Mouse (Mus musculus): Measurements from ENCODE around the gene Ptpn22. TPM values are rescaled to one million over a fixed set of nuclear protein-coding genes. Genes with fewer than 3 reads are reported as not detected.
A peak's percentile ranks its signal among the peaks of the same experiment; 100 is the strongest.
"Not testable (repeated sequence)": the region's sequence is repeated elsewhere in the genome, so short reads cannot be mapped to it uniquely, and the experiment has no call there.

Ptpn22 gene
- polyA plus RNA-seq (2014; fragmentation: Nextera tagmentation; extraction: Ambion mirVana): 0.37 and 0.68 TPM in 2 replicates

DNA sequence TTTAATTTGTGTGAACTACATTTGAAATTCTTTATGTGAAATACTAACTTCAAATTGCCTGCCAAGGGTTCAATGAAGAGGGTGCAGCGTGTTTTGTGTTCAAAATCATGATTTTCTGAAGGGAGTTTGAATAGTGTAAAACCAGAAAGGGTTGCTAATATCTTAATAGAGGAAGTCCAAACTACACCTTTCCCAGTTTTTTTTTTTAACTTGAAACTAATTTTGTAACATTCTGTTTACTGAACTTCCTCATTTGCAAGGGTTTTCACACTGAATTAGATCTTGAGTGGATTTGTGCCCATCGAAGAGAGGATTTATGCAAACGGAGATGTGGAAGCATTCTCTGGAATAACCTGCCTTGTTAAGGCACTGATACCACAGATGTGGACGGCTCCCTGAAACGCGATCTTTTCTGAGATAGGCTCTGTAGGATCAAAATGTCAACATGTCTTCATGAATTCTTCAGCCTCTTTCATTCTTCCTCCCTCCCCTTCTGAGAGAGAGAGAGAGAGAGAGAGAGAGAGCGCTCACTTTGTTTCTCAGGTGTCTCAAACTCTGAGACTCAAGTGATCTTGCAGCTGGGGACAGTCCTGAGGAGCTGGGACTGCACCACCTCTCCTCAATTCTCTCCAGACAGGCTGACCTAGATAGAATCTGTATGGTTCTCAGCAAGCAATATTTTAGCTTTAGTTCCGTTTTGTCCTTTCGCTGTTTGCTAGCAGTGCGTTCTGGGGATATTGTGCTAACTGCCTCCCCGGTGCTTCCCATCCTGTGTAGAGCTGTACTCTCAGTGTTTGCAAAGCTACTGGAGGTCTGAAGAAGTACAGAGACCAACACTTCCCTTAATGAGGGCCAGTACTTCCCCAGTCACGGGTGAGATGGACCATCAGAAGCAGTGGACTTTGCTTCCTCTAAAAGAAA lies at the start of gene Ptpn22:
TSS of gene Ptpn22 (plus strand) at position 915 of the 921 bp plus-strand sequence.
- Histone ChIP-seq H3K9me3 (ENCODE audit: control insufficient read depth, low read length) (no peaks in the 10 kb centered on the region), H3K4me2 (ENCODE audit: low read depth, low read length, severe bottlenecking) (no peak within 1 kb of the TSS), H3K4me1 (replicated peaks; ENCODE audit: control insufficient read depth, insufficient read depth, low read length) (no peaks in the 10 kb centered on the region), H3K9ac (ENCODE audit: low read length) (no peak within 1 kb of the TSS), H3K27ac (ENCODE audit: low read depth, low read length) (no peak within 1 kb of the TSS), H3K4me3 (ENCODE audit: low read depth, low read length) (no peak within 1 kb of the TSS), H3K36me3 (ENCODE audit: control insufficient read depth, insufficient read depth, low read length) (no peaks in the 10 kb centered on the region), H3K27me3 (ENCODE audit: control insufficient read depth, insufficient read depth, low read length) (no peaks in the 10 kb centered on the region)
- ATAC-seq (replicated peaks; ENCODE audit: low FRiP score) (no peak), DNase-seq (ENCODE audit: low spot score) (no peak)
- 84% methylated on average over 12 of the region's 12 CpGs for WGBS

DNA sequence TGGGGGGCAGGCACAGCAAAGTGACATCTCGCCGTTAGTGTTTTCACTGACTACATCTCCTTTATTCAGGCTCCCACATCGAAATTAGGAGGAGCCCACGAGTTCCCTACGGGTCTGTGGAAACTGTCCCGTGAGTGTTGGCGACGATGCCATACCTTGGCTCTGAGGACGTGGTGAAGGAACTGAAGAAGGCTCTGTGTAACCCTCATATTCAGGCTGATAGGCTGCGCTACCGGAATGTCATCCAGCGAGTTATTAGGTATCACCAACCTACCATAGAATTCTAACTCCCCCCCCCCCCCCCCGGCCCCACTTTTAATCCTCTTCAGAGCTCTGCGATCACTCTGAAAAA lies 49.8 kb upstream of the Ptpn22 start:
- Histone ChIP-seq H3K27ac (ENCODE audit: low read depth, low read length) (peak overlapping the region; percentile 79), H3K9me3 (ENCODE audit: control insufficient read depth, low read length) (no peaks in the 10 kb centered on the region), H3K9ac (ENCODE audit: low read length) (peak overlapping the region; percentile 85), H3K36me3 (ENCODE audit: control insufficient read depth, insufficient read depth, low read length) (no peaks in the 10 kb centered on the region; the same call in 1 of the 2 replicates), H3K27me3 (ENCODE audit: control insufficient read depth, insufficient read depth, low read length) (no peaks in the 10 kb centered on the region), H3K4me3 (ENCODE audit: low read depth, low read length) (peak overlapping the region; percentile 77), H3K4me1 (replicated peaks; ENCODE audit: control insufficient read depth, insufficient read depth, low read length) (peaks cover 7% of the 10 kb centered on the region; the same call in 1 of the 2 replicates), H3K4me2 (ENCODE audit: low read depth, low read length, severe bottlenecking) (peak overlapping the region; percentile 69)
- WGBS: 2% methylated on average over 14 of the region's 14 CpGs
- peak; percentile 53; the same call in 1 of the 2 replicates for ATAC-seq (replicated peaks; ENCODE audit: low FRiP score)
- DNase-seq (ENCODE audit: low spot score): no peak

DNA sequence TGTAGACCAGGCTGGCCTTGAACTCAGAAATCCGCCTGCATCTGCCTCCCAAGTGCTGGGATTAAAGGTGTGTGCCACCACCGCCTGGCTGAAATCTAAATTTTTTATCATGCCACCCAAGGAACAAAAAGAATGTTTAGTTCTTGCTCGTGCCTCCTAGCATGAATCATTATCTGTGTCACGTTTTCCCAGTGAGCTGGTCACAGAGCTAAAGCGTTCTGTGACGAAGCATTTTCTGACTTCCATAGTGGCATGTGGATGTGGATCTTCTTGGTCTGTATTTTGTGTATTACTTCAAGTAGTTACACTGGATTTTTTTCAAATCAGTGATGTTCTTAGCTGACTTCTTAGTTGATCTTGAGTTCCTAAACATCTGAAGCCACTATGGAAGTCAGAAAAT lies 48.6 kb upstream of the Ptpn22 start:
- WGBS: 93% methylated on average over 6 of the region's 6 CpGs
- no peak overlapping the region for H3K4me3 ChIP-seq (ENCODE audit: low read depth, low read length)
- H3K9ac ChIP-seq (ENCODE audit: low read length): no peak overlapping the region
- no peak overlapping the region for H3K4me2 ChIP-seq (ENCODE audit: low read depth, low read length, severe bottlenecking)
- no peak overlapping the region for H3K27ac ChIP-seq (ENCODE audit: low read depth, low read length)
- H3K4me1 ChIP-seq (replicated peaks; ENCODE audit: control insufficient read depth, insufficient read depth, low read length): peaks cover 7% of the 10 kb centered on the region; the same call in 1 of the 2 replicates
- DNase-seq (ENCODE audit: low spot score): no peak
- ATAC-seq (replicated peaks; ENCODE audit: low FRiP score): no peak
- H3K36me3 ChIP-seq (ENCODE audit: control insufficient read depth, insufficient read depth, low read length): peaks cover 3% of the 10 kb centered on the region; the same call in 1 of the 2 replicates
- no peaks in the 10 kb centered on the region for H3K27me3 ChIP-seq (ENCODE audit: control insufficient read depth, insufficient read depth, low read length)
- no peaks in the 10 kb centered on the region for H3K9me3 ChIP-seq (ENCODE audit: control insufficient read depth, low read length)

DNA sequence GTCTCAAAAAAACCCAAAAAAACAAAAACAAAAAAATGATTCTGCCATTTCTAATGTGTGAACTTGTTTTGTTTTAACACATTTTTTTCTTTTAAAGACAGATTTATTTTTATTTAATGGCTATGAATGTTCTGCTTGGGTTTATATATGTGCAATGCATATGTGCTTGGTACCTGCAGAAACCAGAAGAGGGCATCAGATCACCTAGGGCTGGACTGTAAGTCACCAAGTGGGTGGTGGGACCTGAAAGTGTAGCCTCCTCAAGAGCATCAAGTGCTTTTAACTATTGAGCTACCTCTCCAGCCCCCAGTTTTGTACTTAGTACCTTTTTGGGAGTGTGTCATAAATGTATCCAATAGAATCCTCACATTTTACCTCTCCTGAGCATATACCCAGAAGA lies 32.0 kb upstream of the Ptpn22 start:
- no peak for ATAC-seq (replicated peaks; ENCODE audit: low FRiP score)
- Histone ChIP-seq H3K36me3 (ENCODE audit: control insufficient read depth, insufficient read depth, low read length) (no peaks in the 10 kb centered on the region), H3K4me2 (ENCODE audit: low read depth, low read length, severe bottlenecking) (no peak overlapping the region), H3K9me3 (ENCODE audit: control insufficient read depth, low read length) (no peaks in the 10 kb centered on the region), H3K4me1 (replicated peaks; ENCODE audit: control insufficient read depth, insufficient read depth, low read length) (no peaks in the 10 kb centered on the region), H3K27me3 (ENCODE audit: control insufficient read depth, insufficient read depth, low read length) (no peaks in the 10 kb centered on the region), H3K4me3 (ENCODE audit: low read depth, low read length) (no peak overlapping the region), H3K27ac (ENCODE audit: low read depth, low read length) (no peak overlapping the region), H3K9ac (ENCODE audit: low read length) (no peak overlapping the region)
- DNase-seq (ENCODE audit: low spot score): no peak

DNA sequence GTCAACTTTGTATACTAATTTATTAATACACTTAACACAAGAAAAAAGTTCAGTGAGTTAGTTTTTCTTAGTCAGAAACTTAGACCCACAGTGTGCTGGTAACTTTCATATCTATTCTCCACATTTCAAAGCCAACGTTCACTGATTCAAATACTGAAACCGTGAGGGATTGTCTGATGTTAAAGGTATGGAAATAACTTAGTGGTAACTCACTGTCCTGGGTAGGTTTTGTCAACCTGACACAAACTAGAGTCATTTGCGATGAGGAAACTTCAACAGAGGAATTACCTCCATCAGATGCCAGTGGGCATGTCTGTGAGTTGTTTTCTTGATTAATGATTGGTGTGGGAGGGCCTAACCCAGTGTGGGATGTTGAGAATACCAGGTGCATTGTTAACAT lies 30.6 kb upstream of the Ptpn22 start:
- ATAC-seq (replicated peaks; ENCODE audit: low FRiP score) (no peak), DNase-seq (ENCODE audit: low spot score) (no peak)
- Histone ChIP-seq H3K9me3 (ENCODE audit: control insufficient read depth, low read length) (no peaks in the 10 kb centered on the region), H3K4me2 (ENCODE audit: low read depth, low read length, severe bottlenecking) (no peak overlapping the region), H3K9ac (ENCODE audit: low read length) (no peak overlapping the region), H3K4me1 (replicated peaks; ENCODE audit: control insufficient read depth, insufficient read depth, low read length) (no peaks in the 10 kb centered on the region), H3K27ac (ENCODE audit: low read depth, low read length) (no peak overlapping the region), H3K27me3 (ENCODE audit: control insufficient read depth, insufficient read depth, low read length) (no peaks in the 10 kb centered on the region), H3K4me3 (ENCODE audit: low read depth, low read length) (no peak overlapping the region), H3K36me3 (ENCODE audit: control insufficient read depth, insufficient read depth, low read length) (no peaks in the 10 kb centered on the region)
- WGBS: 85% methylated on average over 3 of the region's 3 CpGs

DNA sequence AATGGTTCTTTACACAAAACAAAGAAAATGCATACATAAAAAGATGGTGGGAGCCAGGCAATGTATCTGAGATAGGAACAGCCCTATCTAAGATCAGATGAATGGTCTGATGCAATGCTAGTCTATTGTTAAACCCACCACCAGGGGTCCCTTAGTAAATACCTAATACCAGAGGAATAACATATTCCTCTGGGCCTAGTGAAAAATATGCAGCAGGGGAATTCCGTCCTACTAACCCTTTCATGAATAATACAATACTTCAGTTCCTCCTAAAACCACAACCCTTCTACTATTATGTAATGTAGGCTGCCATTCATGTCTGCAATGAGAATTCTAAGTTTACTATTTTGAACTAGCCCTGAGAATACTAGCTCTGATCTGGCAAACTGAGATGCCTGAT lies 28.9 kb upstream of the Ptpn22 start:
- H3K9me3 ChIP-seq (ENCODE audit: control insufficient read depth, low read length); H3K27ac ChIP-seq (ENCODE audit: low read depth, low read length); H3K4me2 ChIP-seq (ENCODE audit: low read depth, low read length, severe bottlenecking); ATAC-seq (replicated peaks; ENCODE audit: low FRiP score); H3K4me1 ChIP-seq (replicated peaks; ENCODE audit: control insufficient read depth, insufficient read depth, low read length); H3K27me3 ChIP-seq (ENCODE audit: control insufficient read depth, insufficient read depth, low read length); H3K36me3 ChIP-seq (ENCODE audit: control insufficient read depth, insufficient read depth, low read length); H3K9ac ChIP-seq (ENCODE audit: low read length); DNase-seq (ENCODE audit: low spot score); H3K4me3 ChIP-seq (ENCODE audit: low read depth, low read length): not testable (repeated sequence)
- 77% methylated on average over 1 of the region's 1 CpGs for WGBS

DNA sequence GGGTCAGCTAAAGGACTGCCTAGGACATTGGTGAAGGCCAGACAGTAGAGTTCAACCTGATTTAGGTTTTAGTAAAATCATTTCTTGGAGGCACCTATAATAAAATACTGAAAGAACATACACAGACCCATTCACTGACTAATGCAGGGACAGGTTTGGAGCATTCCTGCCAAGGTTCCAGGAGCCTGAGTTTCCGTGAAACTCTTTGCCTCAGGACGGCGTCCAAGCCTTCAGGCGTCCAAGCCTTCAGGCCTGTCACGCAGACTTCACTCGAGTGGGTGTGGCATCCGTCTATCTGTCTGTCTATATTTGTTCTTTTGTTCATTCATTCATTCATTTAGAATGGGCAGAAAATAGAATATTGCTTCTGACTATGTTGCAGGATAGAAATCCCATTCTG lies 28.4 kb upstream of the Ptpn22 start:
- Histone ChIP-seq H3K4me2 (ENCODE audit: low read depth, low read length, severe bottlenecking) (no peak overlapping the region), H3K27ac (ENCODE audit: low read depth, low read length) (no peak overlapping the region), H3K4me3 (ENCODE audit: low read depth, low read length) (no peak overlapping the region), H3K9me3 (ENCODE audit: control insufficient read depth, low read length) (no peaks in the 10 kb centered on the region), H3K27me3 (ENCODE audit: control insufficient read depth, insufficient read depth, low read length) (no peaks in the 10 kb centered on the region), H3K36me3 (ENCODE audit: control insufficient read depth, insufficient read depth, low read length) (no peaks in the 10 kb centered on the region), H3K4me1 (replicated peaks; ENCODE audit: control insufficient read depth, insufficient read depth, low read length) (no peaks in the 10 kb centered on the region), H3K9ac (ENCODE audit: low read length) (no peak overlapping the region)
- DNase-seq (ENCODE audit: low spot score) (no peak), ATAC-seq (replicated peaks; ENCODE audit: low FRiP score) (no peak)
- WGBS: 94% methylated on average over 7 of the region's 7 CpGs

DNA sequence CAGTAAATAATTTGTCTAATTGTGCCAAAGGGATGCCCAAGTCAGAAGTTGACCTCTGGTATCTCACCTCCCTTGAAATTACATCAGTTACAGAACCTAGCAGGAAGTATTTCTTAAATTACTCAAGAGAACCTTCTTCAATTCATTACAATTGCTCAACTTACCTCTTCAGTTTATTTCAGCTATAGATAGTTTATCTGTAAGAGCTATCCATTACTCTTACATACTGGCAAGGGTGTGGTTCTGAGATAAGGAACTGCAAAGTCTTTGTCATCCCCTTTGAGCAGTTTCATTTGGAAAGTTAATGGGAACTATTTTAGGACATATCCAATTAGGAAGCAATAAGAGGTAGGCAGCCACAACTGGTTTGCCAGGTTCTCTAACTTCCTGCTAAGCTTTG lies 27.2 kb upstream of the Ptpn22 start, which contains the start of gene Bcl2l15:
TSS of gene Bcl2l15 (plus strand) at position 176 of the 400 bp plus-strand sequence.
- H3K4me2 ChIP-seq (ENCODE audit: low read depth, low read length, severe bottlenecking): no peak within 1 kb of the TSS
- no peaks in the 10 kb centered on the region for H3K27me3 ChIP-seq (ENCODE audit: control insufficient read depth, insufficient read depth, low read length)
- H3K4me3 ChIP-seq (ENCODE audit: low read depth, low read length): no peak within 1 kb of the TSS
- no peak within 1 kb of the TSS for H3K9ac ChIP-seq (ENCODE audit: low read length)
- ATAC-seq (replicated peaks; ENCODE audit: low FRiP score) (no peak), DNase-seq (ENCODE audit: low spot score) (no peak)
- no peaks in the 10 kb centered on the region for H3K4me1 ChIP-seq (replicated peaks; ENCODE audit: control insufficient read depth, insufficient read depth, low read length)
- no peaks in the 10 kb centered on the region for H3K9me3 ChIP-seq (ENCODE audit: control insufficient read depth, low read length)
- no peaks in the 10 kb centered on the region for H3K36me3 ChIP-seq (ENCODE audit: control insufficient read depth, insufficient read depth, low read length)
- no peak within 1 kb of the TSS for H3K27ac ChIP-seq (ENCODE audit: low read depth, low read length)

DNA sequence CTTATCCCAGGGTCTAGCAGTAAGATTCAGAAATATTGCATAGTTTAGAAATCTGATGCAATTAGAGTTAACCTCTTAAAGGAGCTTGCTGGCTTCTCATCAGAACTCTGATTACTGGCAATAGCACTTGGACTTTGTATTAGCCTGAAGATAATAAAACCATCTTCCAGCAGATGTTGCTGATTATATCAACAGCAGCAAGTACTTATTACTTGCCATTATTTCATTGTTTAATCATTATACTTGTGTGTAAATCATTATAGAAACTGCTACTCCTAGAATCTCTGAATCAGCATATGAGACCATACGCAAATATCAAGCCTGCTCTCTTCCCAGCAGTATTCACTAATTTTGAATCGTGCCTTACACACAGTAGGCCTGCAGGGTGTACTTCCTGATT lies 25.6 kb upstream of the Ptpn22 start:
- no peaks in the 10 kb centered on the region for H3K36me3 ChIP-seq (ENCODE audit: control insufficient read depth, insufficient read depth, low read length)
- no peak overlapping the region for H3K4me2 ChIP-seq (ENCODE audit: low read depth, low read length, severe bottlenecking)
- ATAC-seq (replicated peaks; ENCODE audit: low FRiP score) (no peak), DNase-seq (ENCODE audit: low spot score) (no peak)
- WGBS: 95% methylated on average over 2 of the region's 2 CpGs
- no peaks in the 10 kb centered on the region for H3K27me3 ChIP-seq (ENCODE audit: control insufficient read depth, insufficient read depth, low read length)
- H3K4me3 ChIP-seq (ENCODE audit: low read depth, low read length): no peak overlapping the region
- no peaks in the 10 kb centered on the region for H3K9me3 ChIP-seq (ENCODE audit: control insufficient read depth, low read length)
- no peak overlapping the region for H3K9ac ChIP-seq (ENCODE audit: low read length)
- no peaks in the 10 kb centered on the region for H3K4me1 ChIP-seq (replicated peaks; ENCODE audit: control insufficient read depth, insufficient read depth, low read length)
- H3K27ac ChIP-seq (ENCODE audit: low read depth, low read length): no peak overlapping the region

All from forebrain, embryonic 11.5 days (tissue).